Mouse (Mus musculus): Measurements from ENCODE around the gene Cfhr2. TPM values are rescaled to one million over a fixed set of nuclear protein-coding genes. Genes with fewer than 3 reads are reported as not detected.
"Not testable (repeated sequence)": the region's sequence is repeated elsewhere in the genome, so short reads cannot be mapped to it uniquely, and the experiment has no call there.

Gene Cfhr2
- polyA plus RNA-seq (2015; fragmentation: Nextera tagmentation; extraction: Ambion mirVana) = not detected in 2 replicates

DNA sequence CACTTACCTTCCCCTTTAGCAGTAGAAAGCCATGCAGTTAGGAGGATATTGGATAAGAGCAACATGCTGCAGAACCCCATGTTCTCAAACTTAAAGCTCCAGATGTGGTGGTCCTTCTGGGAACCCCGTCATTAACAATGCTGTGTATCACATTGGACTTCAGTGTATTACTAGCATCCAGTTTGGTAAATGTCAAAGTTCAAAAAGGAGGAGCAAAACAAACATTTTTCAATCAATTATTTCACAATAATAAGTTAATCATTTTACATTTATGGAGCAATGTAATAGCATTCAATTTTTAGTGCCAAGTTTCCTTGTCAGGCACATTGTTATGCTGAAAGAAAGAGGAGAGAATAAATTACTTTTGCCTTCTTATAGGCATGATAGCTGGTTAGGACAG is at the start of gene Cfhr2:
TSS of gene Cfhr2 (minus strand) at position 155 of the 400 bp plus-strand sequence.
- WGBS = 87% methylated on average over 1 of the region's 1 CpGs
- Histone ChIP-seq H3K27ac (replicated peaks) (no peak within 1 kb of the TSS), H3K36me3 (no peaks in the 10 kb centered on the region), H3K27me3 (replicated peaks) (no peaks in the 10 kb centered on the region), H3K4me3 (replicated peaks) (no peak within 1 kb of the TSS), H3K9me3 (replicated peaks) (no peaks in the 10 kb centered on the region), H3K4me2 (no peak within 1 kb of the TSS), H3K4me1 (no peaks in the 10 kb centered on the region), H3K9ac (replicated peaks) (no peak within 1 kb of the TSS)
- ATAC-seq (ENCODE audit: low FRiP score) = no peak

- H3K4me1 ChIP-seq = no peaks in the 10 kb centered on the region
- no peaks in the 10 kb centered on the region for H3K9me3 ChIP-seq (replicated peaks)
- no peak overlapping the region for H3K4me2 ChIP-seq
- no peak overlapping the region for H3K4me3 ChIP-seq (replicated peaks)
- ATAC-seq (ENCODE audit: low FRiP score) = no peak
- H3K27ac ChIP-seq (replicated peaks) = no peak overlapping the region
- no peaks in the 10 kb centered on the region for H3K36me3 ChIP-seq
- H3K27me3 ChIP-seq (replicated peaks) = no peaks in the 10 kb centered on the region
- no peak overlapping the region for H3K9ac ChIP-seq (replicated peaks)
These were observed 5.2 kb upstream of the Cfhr2 start for GRCm38 (mm10) chr1:139863751-139864150.

GRCm38 (mm10) chr1:139860176-139860575 is 1.7 kb upstream of the Cfhr2 start:
- Histone ChIP-seq H3K4me2 (no peak overlapping the region), H3K9me3 (replicated peaks) (no peaks in the 10 kb centered on the region), H3K36me3 (no peaks in the 10 kb centered on the region), H3K4me1 (no peaks in the 10 kb centered on the region), H3K4me3 (replicated peaks) (no peak overlapping the region), H3K27ac (replicated peaks) (no peak overlapping the region), H3K27me3 (replicated peaks) (no peaks in the 10 kb centered on the region), H3K9ac (replicated peaks) (no peak overlapping the region)
- ATAC-seq (ENCODE audit: low FRiP score) = no peak

- ATAC-seq (ENCODE audit: low FRiP score) = no peak
These were observed 18.8 kb downstream of the Cfhr2 start for GRCm38 (mm10) chr1:139839699-139840098.

GRCm38 (mm10) chr1:139839290-139839689 is 19.2 kb downstream of the Cfhr2 start:
- Histone ChIP-seq H3K9me3 (replicated peaks) (no peaks in the 10 kb centered on the region), H3K36me3 (no peaks in the 10 kb centered on the region), H3K4me1 (no peaks in the 10 kb centered on the region), H3K4me3 (replicated peaks) (no peak overlapping the region), H3K4me2 (no peak overlapping the region), H3K27ac (replicated peaks) (no peak overlapping the region), H3K9ac (replicated peaks) (no peak overlapping the region), H3K27me3 (replicated peaks) (no peaks in the 10 kb centered on the region)
- no peak for ATAC-seq (ENCODE audit: low FRiP score)
- WGBS = 84% methylated on average over 2 of the region's 2 CpGs

More at GRCm38 (mm10) chr1:139839699-139840098, 18.8 kb downstream of the Cfhr2 start:
- WGBS = 77% methylated on average over 7 of the region's 7 CpGs
- no peak overlapping the region for H3K4me2 ChIP-seq
- no peaks in the 10 kb centered on the region for H3K4me1 ChIP-seq
- H3K9me3 ChIP-seq (replicated peaks) = no peaks in the 10 kb centered on the region
- no peaks in the 10 kb centered on the region for H3K27me3 ChIP-seq (replicated peaks)
- no peaks in the 10 kb centered on the region for H3K36me3 ChIP-seq
- H3K27ac ChIP-seq (replicated peaks) = no peak overlapping the region
- H3K9ac ChIP-seq (replicated peaks) = no peak overlapping the region
- no peak overlapping the region for H3K4me3 ChIP-seq (replicated peaks)

GRCm38 (mm10) chr1:139808594-139808993 is 49.9 kb downstream of the Cfhr2 start:
- ATAC-seq (ENCODE audit: low FRiP score) = no peak
- Histone ChIP-seq H3K9ac (replicated peaks) (no peak overlapping the region), H3K4me1 (no peaks in the 10 kb centered on the region), H3K4me3 (replicated peaks) (no peak overlapping the region), H3K27ac (replicated peaks) (no peak overlapping the region), H3K4me2 (no peak overlapping the region), H3K27me3 (replicated peaks) (no peaks in the 10 kb centered on the region), H3K9me3 (replicated peaks) (no peaks in the 10 kb centered on the region), H3K36me3 (no peaks in the 10 kb centered on the region)

DNA sequence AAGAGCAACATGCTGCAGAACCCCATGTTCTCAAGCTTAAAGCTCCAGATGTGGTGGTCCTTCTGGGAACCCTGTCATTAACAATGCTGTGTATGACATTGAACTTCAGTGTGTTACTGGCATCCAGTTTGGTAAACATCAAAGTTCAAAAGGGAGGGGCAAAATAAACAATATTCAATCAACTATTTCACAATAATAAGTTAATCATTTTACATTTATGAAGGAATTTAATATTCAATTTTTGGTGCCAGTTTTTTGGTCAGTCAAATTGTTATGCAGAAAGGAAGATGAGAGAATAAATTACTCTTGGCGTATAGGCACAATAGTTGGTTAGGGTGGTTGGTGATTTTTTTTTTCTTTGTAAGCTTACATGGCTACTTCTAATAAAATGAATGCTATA is 77.4 kb downstream of the Cfhr2 start, which contains the start of gene Gm4788:
TSS of gene Gm4788 (minus strand) at position 101 of the 400 bp plus-strand sequence.
- ATAC-seq (ENCODE audit: low FRiP score) = no peak
- Histone ChIP-seq H3K4me2 (no peak within 1 kb of the TSS), H3K4me1 (no peaks in the 10 kb centered on the region), H3K9me3 (replicated peaks) (no peaks in the 10 kb centered on the region), H3K27ac (replicated peaks) (no peak within 1 kb of the TSS), H3K4me3 (replicated peaks) (no peak within 1 kb of the TSS), H3K36me3 (no peaks in the 10 kb centered on the region), H3K27me3 (replicated peaks) (no peaks in the 10 kb centered on the region), H3K9ac (replicated peaks) (no peak within 1 kb of the TSS)
- WGBS = 92% methylated on average over 1 of the region's 1 CpGs

GRCm38 (mm10) chr1:139769913-139770312 is 88.6 kb downstream of the Cfhr2 start:
- 87% methylated on average over 3 of the region's 3 CpGs for WGBS
- H3K4me1 ChIP-seq; H3K9me3 ChIP-seq (replicated peaks); H3K9ac ChIP-seq (replicated peaks); H3K4me2 ChIP-seq; H3K36me3 ChIP-seq; H3K27ac ChIP-seq (replicated peaks); H3K27me3 ChIP-seq (replicated peaks); H3K4me3 ChIP-seq (replicated peaks); ATAC-seq (ENCODE audit: low FRiP score): not testable (repeated sequence)

Other genes starting within 250 kb of the Cfhr2 start
- not detected in 2 replicates for gene Gm4788, start 77.5 kb downstream of the Cfhr2 start, polyA plus RNA-seq (2015; fragmentation: Nextera tagmentation; extraction: Ambion mirVana)